Mouse (Mus musculus) intestine, embryonic 14.5 days (tissue): ENCODE results near the gene Gm4491. TPM values are rescaled to one million over a fixed set of nuclear protein-coding genes. Genes with fewer than 3 reads are reported as not detected.
"Not testable (repeated sequence)": the region's sequence is repeated elsewhere in the genome, so short reads cannot be mapped to it uniquely, and the experiment has no call there.

Experiments used
- ATAC-seq: fragments of 200-750 bp; cut with Nextera tagmentation; replicated peaks from 2 replicates; pipeline ENCODE4 v1.8.0; 2017; ENCODE audit warnings: low read depth, moderate number of reproducible peaks, moderate TSS enrichment, moderate library complexity; ENCODE audit not compliant: low FRiP score, low TSS enrichment
- DNase-seq: peaks from one replicate; pipeline ENCODE4 v3.0.0-alpha.2; 2018; ENCODE audit warnings: low spot score
- H3K27ac ChIP-seq: fragments of 300-500 bp; sonication (generic); 2 replicates; pipeline ENCODE4 v1.5.1; 2014; ENCODE audit warnings: low read depth, mild to moderate bottlenecking, control low read depth
- H3K27me3 ChIP-seq: fragments of 300-500 bp; sonication (generic); replicated peaks from 2 replicates; pipeline ENCODE4 v1.6.1; 2014; ENCODE audit warnings: low read length, control low read depth; ENCODE audit not compliant: control insufficient read depth, insufficient read depth
- H3K36me3 ChIP-seq: fragments of 300-500 bp; sonication (generic); 2 replicates; pipeline ENCODE4 v1.6.1; 2014; ENCODE audit warnings: low read length, control low read depth; ENCODE audit not compliant: control insufficient read depth, insufficient read depth
- H3K4me1 ChIP-seq: fragments of 300-500 bp; sonication (generic); replicated peaks from 2 replicates; pipeline ENCODE4 v1.6.1; 2014; ENCODE audit warnings: low read length, control low read depth, mixed read lengths; ENCODE audit not compliant: control insufficient read depth, insufficient read depth
- H3K4me2 ChIP-seq: fragments of 300-500 bp; sonication (generic); 2 replicates; pipeline ENCODE4 v1.6.1; 2014; ENCODE audit warnings: low read length
- H3K4me3 ChIP-seq: fragments of 300-500 bp; sonication (generic); 2 replicates; pipeline ENCODE4 v1.5.1; 2014; ENCODE audit warnings: low read depth, low read length, control low read depth, mixed read lengths
- H3K9ac ChIP-seq: fragments of 300-500 bp; sonication (generic); 2 replicates; pipeline ENCODE4 v1.6.1; 2014; ENCODE audit warnings: mild to moderate bottlenecking, low read length
- H3K9me3 ChIP-seq: fragments of 300-500 bp; sonication (generic); 2 replicates; pipeline ENCODE4 v1.6.1; 2016; ENCODE audit warnings: low read length, control low read depth; ENCODE audit not compliant: control insufficient read depth
- WGBS: fragments of 180-500 bp; shearing (Covaris S2); extraction: QIAGEN DNeasy Blood & Tissue Kit; methylation state at CpG from one replicate; pipeline ENCODE4 v1.1.7; 2014; 5-methylcytosine and 5-hydroxymethylcytosine counted together
- polyA plus RNA-seq: library from polyadenylated mRNA; unstranded; fragments of >200 nt; fragmentation: Nextera tagmentation; extraction: Ambion mirVana; gene quantifications from 2 replicates; pipeline ENCODE4 v1.2.1, GENCODE M21; 2014

Gm4491 gene
- polyA plus RNA-seq, 1 experiment from 2014 or later = not detected

- 72% methylated on average over 7 of the region's 7 CpGs for WGBS
Observed at GRCm38 (mm10) chr14:57101623-57102022, 14.1 kb downstream of the Gm4491 start.

DNA sequence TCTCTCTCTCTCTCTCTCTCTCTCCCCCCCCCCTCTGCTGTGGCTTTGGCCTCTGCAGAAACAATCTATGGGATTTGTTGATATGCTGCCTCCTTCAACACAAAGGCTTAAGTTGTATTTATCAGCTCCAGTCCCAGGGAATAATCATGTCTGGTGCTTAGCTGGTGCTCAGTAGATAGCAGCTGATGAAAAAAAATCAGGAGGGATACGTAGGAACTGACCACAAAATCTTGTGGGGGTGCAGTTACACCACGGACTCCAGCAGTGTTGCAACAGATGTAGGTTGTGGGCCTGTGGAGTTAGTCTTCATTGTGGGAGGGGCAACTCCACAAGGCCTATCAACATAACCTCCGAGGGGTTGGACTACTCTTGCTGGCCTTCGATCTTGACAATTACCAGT is 19.8 kb downstream of the Gm4491 start:
- no peaks in the 10 kb centered on the region for H3K4me1 ChIP-seq
- WGBS = 65% methylated on average over 4 of the region's 4 CpGs
- ATAC-seq (no peak), DNase-seq (no peak)
- no peaks in the 10 kb centered on the region for H3K36me3 ChIP-seq
- no peak overlapping the region for H3K27ac ChIP-seq
- no peak overlapping the region for H3K4me2 ChIP-seq
- H3K9ac ChIP-seq = no peak overlapping the region
- no peak overlapping the region for H3K4me3 ChIP-seq
- H3K9me3 ChIP-seq = no peaks in the 10 kb centered on the region
- no peaks in the 10 kb centered on the region for H3K27me3 ChIP-seq

More at GRCm38 (mm10) chr14:57101623-57102022, 14.1 kb downstream of the Gm4491 start:
- peaks cover 47% of the 10 kb centered on the region for H3K27me3 ChIP-seq
- ATAC-seq (no peak), DNase-seq (no peak)
- no peak overlapping the region for H3K27ac ChIP-seq
- no peak overlapping the region for H3K4me3 ChIP-seq
- no peak overlapping the region for H3K4me2 ChIP-seq
- 0 out of 2 replicates have a peak, but pooled peaks cover 4% of the 10 kb centered on the region for H3K4me1 ChIP-seq
- no peak overlapping the region for H3K9ac ChIP-seq
- H3K9me3 ChIP-seq = no peaks in the 10 kb centered on the region
- no peaks in the 10 kb centered on the region for H3K36me3 ChIP-seq

DNA sequence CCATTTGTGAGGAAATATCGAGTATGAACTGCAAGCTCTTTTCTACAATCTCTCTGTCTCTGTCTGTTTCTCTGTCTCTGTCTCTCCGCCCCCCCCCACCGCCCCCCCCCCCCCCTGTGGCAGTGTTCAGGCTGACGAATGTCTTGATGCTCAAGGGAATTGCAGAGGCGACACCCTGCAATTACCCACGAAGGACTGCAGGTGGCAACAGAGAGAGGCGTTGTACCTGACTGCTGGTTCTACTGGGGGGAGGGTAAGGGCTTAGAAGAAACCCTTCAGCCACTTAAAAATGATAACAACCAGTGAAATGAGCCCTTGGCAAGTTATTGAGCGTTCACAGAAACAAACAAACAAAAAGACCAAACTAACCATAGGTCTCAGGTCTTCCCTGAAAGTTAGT is 22.7 kb downstream of the Gm4491 start:
- 11% methylated on average over 8 of the region's 8 CpGs for WGBS

GRCm38 (mm10) chr14:57090001-57090400 is 25.7 kb downstream of the Gm4491 start:
- Histone ChIP-seq H3K27ac (no peak overlapping the region), H3K4me1 (no peaks in the 10 kb centered on the region), H3K4me3 (no peak overlapping the region), H3K36me3 (no peaks in the 10 kb centered on the region), H3K27me3 (no peaks in the 10 kb centered on the region), H3K4me2 (no peak overlapping the region), H3K9me3 (no peaks in the 10 kb centered on the region), H3K9ac (no peak overlapping the region)
- DNase-seq = no peak
- ATAC-seq = no peak
- WGBS = 45% methylated on average over 2 of the region's 2 CpGs

More for the DNA sequence above, 22.7 kb downstream of the Gm4491 start:
- no peaks in the 10 kb centered on the region for H3K27me3 ChIP-seq
- no peaks in the 10 kb centered on the region for H3K36me3 ChIP-seq
- DNase-seq (peak; percentile 66), ATAC-seq (no peak)
- H3K9ac ChIP-seq = no peak overlapping the region
- no peaks in the 10 kb centered on the region for H3K9me3 ChIP-seq
- no peak overlapping the region for H3K4me3 ChIP-seq
- H3K4me2 ChIP-seq = no peak overlapping the region
- H3K4me1 ChIP-seq = no peaks in the 10 kb centered on the region
- no peak overlapping the region for H3K27ac ChIP-seq

GRCm38 (mm10) chr14:57089107-57089506 is 26.6 kb downstream of the Gm4491 start:
- Histone ChIP-seq H3K9me3 (no peaks in the 10 kb centered on the region), H3K27me3 (no peaks in the 10 kb centered on the region), H3K27ac (no peak overlapping the region), H3K4me3 (no peak overlapping the region), H3K4me2 (no peak overlapping the region), H3K9ac (no peak overlapping the region), H3K36me3 (no peaks in the 10 kb centered on the region), H3K4me1 (0 out of 2 replicates have a peak, but pooled peaks cover 2% of the 10 kb centered on the region)
- ATAC-seq (no peak; the same call in 1 of the 2 replicates), DNase-seq (no peak)
- 83% methylated on average over 7 of the region's 7 CpGs for WGBS

- WGBS = 19% methylated on average over 11 of the region's 11 CpGs
- H3K9me3 ChIP-seq = no peaks in the 10 kb centered on the region
- H3K4me1 ChIP-seq = 0 out of 2 replicates have a peak, but pooled peaks cover 6% of the 10 kb centered on the region
- ATAC-seq (no peak; the same call in 1 of the 2 replicates), DNase-seq (peak; percentile 70)
- H3K27me3 ChIP-seq = no peaks in the 10 kb centered on the region
- no peak overlapping the region for H3K9ac ChIP-seq
- no peak overlapping the region for H3K27ac ChIP-seq
- H3K4me2 ChIP-seq = peak overlapping the region; percentile 23; the same call in 1 of the 2 replicates
- no peak overlapping the region for H3K4me3 ChIP-seq
- no peaks in the 10 kb centered on the region for H3K36me3 ChIP-seq
Observed at GRCm38 (mm10) chr14:57084180-57084668, 31.5 kb downstream of the Gm4491 start.

DNA sequence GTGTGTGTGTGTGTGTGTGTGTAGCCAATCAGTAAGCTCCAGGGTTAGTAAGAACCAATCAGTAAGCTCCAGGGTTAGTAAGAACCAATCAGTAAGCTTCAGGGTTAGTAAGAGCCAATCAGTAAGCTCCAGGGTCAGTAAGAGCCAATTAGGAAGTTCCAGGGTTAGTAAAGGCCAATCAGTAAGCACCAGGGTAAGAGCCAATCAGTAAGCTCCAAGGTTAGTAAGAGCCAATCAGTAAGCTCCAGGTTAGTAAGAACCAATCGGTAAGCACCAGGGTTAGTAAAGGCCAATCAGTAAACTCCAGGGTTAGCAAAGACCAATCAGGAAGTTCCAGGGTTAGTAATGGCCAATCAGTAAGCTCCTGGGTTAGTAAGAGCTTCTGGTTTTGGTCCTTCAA is 32.8 kb downstream of the Gm4491 start:
- H3K4me1 ChIP-seq = 0 out of 2 replicates have a peak, but pooled peaks cover 6% of the 10 kb centered on the region
- no peak overlapping the region for H3K4me2 ChIP-seq
- no peaks in the 10 kb centered on the region for H3K36me3 ChIP-seq
- no peak overlapping the region for H3K9ac ChIP-seq
- WGBS = 100% methylated on average over 1 of the region's 1 CpGs
- no peaks in the 10 kb centered on the region for H3K9me3 ChIP-seq
- DNase-seq (no peak), ATAC-seq (no peak)
- no peak overlapping the region for H3K4me3 ChIP-seq
- no peaks in the 10 kb centered on the region for H3K27me3 ChIP-seq
- H3K27ac ChIP-seq = no peak overlapping the region

DNA sequence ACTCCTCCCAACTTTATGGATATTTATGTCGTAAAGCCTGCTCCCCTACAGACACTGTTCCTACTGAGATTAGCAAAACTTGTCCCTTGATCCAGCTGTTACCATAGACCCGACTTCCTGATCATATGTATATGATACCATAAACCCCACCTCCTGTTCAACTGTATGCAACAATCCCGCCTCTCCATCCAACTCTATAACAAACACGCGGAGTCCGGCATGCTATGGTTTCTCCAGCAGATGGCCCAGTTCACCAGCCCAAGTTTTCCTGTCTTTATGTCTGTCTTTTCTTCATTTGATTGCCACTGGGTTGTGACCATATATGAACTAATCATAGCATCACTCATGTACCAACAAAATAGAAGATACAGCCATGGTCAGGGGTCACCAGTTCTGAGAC is 40.1 kb downstream of the Gm4491 start:
- WGBS = 73% methylated on average over 6 of the region's 6 CpGs
- Histone ChIP-seq H3K9me3 (no peaks in the 10 kb centered on the region), H3K27me3 (no peaks in the 10 kb centered on the region), H3K27ac (no peak overlapping the region), H3K4me1 (no peaks in the 10 kb centered on the region), H3K4me2 (no peak overlapping the region), H3K9ac (no peak overlapping the region), H3K36me3 (no peaks in the 10 kb centered on the region), H3K4me3 (no peak overlapping the region)
- DNase-seq = no peak
- no peak for ATAC-seq

DNA sequence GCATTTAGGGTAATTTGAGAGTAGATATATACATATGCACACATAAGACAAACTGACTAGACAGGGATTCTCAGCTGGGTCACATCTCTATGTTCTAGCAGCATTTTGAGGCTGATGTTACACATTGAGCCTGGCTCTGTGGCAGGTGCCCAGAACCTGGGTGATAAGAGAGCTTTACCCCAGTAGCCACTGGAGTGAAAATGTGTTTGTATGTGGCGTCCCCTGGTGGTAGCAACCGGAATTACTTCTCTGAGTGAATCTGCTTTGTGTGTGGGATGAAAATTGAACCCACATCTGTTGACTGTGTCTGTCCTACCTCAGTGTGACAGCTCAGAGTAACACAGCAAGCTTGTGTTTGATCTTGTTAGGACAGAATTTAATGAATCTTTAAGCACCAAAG is 45.8 kb downstream of the Gm4491 start:
- not testable (repeated sequence) for H3K36me3 ChIP-seq, H3K9ac ChIP-seq, H3K4me3 ChIP-seq, H3K4me1 ChIP-seq, H3K27ac ChIP-seq, ATAC-seq, H3K4me2 ChIP-seq, H3K9me3 ChIP-seq, H3K27me3 ChIP-seq
- WGBS = 4% methylated on average over 2 of the region's 2 CpGs
- peak; percentile 75 for DNase-seq
